Mouse (Mus musculus) right cerebral cortex, postnatal 14 days (tissue): ENCODE results near the gene Rps6.

Experiments used
- DNase-seq: peaks from one replicate; pipeline ENCODE4 v3.0.0; 2022

The Rps6 gene

DNA sequence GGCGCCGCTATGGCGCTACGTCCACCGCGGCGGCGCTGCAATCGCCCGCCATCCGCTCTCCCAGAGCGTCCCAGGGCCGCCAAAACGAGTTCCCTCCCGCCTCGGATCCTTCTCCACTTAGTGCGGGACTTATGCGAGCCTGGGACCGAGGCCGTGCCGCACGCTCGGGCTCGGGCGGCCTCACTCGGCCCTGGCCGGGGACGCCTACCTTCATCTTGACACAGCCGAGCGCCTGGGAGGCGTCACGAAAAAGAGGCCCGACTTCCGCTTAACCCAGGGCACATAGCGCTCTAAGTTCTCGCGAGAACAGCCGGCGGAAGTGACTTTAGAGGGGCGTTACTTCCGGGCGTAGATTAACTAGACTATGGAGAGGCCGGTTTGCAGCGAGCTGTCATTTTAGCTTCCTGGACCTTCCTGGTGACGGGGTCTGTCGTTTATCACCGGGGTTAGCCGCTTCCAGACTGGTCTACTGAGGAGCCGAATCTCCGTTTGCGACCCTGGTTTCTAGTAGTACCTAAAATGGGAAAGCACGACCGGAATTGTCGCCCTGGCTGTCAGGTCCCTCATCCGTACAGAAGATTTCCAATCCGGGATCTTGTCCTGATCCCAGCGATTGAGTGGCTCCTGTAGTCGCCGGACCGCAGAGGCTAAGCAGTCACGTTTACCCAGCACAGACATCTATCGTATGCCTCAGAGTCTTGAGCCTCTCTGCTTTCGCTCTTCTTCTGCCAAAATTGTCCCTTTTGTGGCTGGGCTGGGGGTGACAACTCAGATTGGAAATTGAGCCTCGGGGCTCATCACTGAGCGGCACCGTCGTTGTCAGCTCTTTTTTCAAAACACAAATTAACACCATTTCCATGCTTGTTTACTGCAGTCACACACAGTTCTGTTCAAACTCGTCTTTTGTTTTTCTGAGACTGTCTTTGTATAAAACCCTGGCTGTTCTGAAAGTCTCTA, at the start of gene Rps6:
Gene Rps6 (minus strand): TSS at position 300 of the 957 bp plus-strand sequence.
- DNase-seq: peak; percentile 94

DNA sequence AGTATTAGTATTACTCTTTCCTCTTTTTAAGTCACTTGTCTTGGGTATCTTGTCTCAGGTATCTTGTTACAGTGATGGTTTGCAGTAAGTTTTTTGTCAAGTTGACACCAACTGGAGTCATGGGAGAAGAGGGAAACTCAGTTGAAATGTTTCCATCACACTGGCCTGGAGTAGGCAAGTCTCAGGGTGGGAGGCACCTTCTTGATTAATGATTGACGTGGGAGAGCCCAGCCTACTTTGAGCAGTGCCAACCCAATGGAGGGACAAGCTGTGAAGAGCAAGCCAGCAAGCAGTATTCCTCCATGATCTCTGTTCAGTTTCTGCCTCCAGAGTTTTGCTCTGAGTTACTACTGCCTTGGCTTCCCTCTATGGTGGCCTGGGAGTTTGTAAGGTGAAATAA, 48.7 kb upstream of the Rps6 start:
- DNase-seq: no peak

DNA sequence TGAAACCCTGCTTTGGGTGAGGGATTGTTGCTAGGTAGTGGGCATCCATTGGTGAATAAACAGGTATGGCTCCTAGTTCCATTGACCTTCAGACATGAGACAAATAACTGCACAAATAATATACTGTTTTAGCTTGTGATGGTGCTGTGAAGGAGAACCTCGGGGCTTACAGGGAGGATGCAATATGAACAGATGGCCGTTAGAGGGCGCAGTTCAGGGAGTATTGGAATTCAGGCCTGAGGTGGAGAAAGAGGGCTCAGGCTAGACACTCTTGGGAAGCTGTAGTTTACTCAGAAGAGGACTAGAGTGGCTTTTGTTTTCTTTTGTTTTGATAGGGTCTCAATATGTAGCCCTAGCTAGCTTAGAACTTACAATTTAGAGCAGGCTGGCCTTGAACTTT, 47.8 kb upstream of the Rps6 start:
- DNase-seq: no peak

DNA sequence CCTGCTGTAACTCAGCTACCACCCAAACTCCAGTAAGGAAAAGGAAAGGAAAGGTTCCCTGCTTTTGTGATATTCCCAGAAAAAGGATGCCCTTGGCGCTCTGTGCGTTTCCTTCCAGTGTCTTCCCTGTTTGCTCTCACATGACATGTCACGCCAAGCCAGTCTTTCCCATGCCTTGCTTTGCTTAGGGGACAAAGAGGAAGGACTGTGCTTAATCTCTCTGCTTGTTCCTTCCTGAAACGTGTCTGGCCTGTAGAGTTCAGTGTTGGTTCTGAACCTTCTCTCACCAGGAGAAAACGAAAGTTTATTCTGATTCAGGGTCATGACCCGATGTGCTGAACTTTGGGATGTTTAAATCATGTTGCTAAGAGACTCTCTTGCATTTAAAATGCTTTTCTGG, 45.1 kb upstream of the Rps6 start:
- no peak for DNase-seq

DNA sequence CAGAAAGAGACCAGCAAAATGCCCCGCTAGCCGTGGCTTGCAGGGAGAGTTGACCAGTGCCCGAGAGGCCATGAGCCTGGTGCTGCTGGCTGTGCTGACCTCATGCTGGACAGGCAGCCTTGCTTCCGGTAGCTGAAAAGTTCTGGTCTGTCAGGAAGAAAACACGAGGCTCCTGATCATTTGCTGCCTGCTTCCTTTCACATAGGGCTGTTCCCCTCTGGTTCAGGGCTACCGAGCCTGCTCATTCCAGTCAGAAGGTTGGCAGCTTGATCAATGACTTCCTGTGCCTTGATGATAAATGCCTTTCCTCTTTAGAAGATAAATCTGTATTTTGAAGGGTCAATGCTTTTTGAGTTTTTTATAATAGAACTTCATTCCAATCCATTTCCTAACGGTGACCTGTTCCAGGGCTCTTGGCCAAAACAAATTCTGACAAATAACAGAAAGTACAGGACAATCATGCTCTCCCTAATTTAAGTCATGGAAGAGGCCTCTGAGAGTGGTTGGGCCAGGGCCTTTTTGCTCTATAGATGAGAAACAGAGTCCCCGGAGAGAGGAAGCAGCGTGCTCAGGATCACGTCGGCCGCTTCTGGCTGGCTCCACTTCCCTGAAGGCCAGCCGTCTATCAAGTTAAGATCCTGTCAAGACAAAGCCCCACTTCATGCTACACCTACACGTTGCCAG, 41.7 kb upstream of the Rps6 start:
- no peak for DNase-seq

DNA sequence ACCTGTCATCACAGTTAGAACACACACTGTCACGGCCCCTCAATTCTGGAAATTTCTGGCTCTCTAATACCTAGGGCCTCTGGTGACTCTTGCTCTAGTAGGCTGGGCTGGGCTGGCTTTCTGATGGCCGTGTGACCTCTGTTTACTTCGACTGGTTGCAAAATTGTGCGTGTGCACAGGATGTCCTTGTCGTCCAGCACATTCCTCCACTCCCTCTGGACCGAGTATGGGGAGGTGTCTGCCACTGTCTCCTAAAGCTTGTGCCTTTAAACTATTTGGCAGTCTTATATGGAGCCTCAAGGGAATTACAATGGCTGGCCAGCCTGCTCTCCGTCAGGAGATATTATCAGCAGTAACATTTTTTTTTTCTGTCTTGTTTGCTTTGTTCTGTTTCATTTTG, 40.2 kb upstream of the Rps6 start:
- no peak for DNase-seq

DNA sequence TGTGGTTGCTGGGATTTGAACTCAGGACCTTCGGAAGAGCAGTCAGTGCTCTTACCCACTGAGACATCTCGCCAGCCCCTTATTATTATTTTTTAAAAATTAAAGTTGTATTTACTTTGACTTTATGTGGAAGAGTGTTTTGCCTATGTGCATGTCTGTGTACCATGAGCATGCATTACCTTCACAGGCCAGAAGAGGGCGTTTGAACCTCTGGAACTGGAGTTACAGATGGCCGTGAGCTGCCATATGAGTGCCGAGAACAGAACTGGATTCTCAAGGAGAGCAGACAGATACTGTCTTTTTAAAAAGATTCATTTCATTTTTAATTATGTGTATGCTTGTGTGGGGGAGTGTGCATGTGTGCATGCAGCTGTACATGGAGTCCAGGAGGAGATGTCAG, 30.7 kb upstream of the Rps6 start:
- DNase-seq: no peak

DNA sequence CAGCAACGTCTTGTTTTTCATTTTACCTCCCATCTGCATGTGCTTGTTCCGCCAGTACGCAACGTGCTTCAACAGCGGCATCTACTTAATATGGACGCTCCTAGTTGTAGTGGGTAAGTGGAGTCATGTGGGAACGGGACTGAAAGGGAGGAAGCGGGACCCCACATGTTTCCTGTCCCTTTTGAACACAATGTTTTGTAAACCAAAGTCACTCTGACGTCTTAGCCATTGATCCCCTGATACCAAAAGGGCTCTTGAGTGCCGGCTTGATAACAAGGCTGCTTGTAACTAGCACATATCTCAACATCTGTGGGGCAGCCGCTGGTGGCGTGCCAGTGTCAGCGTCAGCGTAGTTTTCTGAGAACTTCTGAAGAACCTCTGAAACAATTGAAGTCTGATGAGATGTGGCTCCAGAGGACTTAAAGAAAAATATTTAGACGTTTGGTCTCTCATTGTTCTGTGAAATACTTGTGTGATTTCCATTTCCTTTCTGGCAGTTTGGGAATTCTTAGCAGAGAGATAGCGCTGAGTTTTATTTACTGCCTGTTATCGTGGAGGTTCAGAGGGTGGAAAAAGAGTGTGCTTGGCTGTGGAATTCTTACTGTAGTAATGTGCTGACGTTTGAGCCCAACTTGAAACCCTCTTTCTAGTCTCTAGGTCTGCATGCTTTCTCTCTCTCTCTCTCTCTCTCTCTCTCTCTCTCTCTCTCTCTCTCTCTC, 29.1 kb upstream of the Rps6 start:
- no peak for DNase-seq

DNA sequence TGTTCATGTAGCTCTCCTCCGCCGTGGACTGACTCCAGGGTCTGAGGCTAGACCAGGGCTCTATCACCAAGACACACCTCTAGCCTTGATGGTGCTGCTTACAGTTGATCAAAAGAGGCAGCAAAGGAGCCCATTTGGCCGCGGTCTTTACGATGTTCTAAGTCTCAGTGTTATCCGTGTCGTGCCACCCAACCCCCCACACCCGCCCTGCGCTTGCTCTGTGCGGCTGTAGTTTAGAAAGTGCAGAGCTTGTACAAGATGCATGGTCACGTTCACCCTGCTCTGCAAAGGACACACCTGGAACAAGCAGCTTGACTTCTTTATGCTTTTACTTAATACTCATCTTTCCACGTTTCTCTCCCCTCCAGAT, 28.6 kb upstream of the Rps6 start:
- DNase-seq: no peak

DNA sequence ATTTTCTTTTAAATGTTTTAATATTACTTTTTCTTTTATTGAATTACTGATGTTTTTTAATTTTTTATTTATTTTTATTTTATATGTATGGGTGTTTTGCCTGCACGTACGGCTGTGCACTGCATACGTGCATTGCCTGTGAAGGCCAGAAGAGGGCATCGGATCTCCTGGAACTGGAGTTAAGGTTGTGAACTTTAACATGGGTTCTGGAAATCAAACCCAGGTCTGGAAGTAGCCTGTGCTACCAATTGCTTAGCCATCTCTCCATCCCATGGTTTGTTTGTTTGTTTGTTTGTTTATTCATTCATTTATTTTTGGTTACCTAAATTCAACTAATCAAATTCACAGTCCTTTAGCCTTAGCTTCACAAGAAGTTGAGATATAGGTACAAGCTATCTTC, 27.7 kb upstream of the Rps6 start:
- peak; percentile 10 for DNase-seq

DNA sequence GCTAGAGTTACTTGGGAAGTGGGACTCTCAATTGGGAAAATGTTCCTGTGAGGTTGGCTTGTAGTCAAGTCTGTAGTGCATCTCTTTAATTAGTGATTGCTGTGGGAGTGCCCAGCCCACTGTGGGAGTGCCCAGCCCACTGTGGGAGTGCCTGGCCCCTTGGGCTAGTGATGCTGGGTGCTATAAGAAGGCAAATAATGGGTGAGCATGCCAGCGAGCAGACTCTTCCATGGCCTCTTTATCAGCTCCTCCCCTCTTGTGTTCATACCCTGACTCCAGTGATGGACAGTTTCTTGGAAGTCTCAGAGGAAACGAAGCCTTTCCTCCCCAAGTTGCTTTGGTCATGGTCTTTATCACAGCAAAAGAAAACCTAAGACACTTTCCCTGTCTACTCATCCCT, 25.2 kb upstream of the Rps6 start:
- no peak for DNase-seq

DNA sequence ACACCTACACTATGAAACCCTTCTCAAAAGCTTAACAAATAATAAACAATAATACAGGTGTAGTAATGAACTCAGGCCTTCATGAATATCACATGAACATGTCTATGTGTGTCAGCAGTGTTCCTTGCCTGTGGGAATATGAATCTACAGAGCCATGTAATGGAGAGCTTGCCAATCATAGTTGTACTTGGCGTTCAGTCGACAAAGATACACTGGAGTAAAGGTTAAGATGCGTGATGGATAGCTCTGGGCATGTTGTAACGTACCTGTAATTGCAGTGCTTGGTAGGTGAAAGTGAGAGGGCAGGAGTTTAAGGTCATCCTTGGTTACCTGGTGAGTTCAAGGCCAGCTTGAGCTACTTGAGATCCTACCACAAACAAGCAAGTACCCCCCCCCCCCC, 24.0 kb upstream of the Rps6 start:
- DNase-seq: no peak

DNA sequence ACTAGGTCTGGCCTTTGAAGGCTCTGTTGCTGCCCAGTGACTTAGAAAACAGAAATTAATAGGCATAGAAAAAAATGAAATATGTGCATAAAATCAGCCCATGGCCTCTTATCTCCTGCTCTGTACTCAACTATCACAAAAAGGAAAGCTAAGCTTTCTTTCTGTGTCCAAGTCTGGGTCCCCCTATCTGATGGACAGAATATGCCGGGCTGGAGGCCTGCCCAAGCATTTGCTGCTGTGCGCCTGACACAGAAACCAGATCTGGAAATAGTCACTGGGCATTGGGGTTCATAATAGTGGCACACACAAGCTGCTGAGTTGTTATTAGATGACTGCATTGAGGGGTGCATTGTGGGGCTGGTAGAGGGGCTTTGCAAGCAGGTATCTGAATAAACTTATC, 22.3 kb upstream of the Rps6 start:
- no peak for DNase-seq

DNA sequence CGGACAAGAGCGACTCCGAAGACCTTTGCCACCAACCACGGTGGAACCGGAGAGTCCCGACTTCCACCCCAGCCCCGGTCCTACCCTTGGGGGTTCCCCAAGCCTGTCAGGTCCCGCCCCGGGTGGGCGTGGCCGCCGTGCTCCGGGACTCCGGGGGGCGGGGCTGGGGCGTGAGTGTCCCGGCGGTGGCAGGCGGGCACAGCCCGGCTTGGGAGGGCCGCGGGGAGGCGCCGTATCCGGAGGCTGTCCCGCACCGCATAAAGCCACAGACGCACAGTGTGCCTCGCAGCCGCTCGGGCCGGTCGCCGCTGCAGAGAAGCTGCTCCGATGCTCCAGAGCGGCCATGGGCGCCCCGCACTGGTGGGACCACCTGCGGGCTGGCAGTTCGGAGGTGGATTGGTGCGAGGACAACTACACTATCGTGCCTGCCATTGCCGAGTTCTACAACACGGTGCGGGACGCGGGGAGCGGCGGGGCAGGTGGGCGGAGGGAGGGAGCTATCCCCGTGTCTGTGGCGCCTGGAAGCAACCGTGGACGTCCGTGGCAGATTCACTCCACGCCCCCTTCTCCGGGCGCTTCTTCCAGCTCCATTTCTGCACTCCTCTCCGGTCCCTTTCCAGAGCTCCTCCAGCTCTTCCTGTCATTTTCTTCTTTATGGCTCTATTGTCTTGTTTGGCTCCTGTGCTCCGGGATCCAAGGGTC, 17.1 kb upstream of the Rps6 start, which contains the start of gene Acer2:
Gene Acer2 (plus strand): TSS at position 251 of the 702 bp plus-strand sequence.
- DNase-seq: peak; percentile 76

DNA sequence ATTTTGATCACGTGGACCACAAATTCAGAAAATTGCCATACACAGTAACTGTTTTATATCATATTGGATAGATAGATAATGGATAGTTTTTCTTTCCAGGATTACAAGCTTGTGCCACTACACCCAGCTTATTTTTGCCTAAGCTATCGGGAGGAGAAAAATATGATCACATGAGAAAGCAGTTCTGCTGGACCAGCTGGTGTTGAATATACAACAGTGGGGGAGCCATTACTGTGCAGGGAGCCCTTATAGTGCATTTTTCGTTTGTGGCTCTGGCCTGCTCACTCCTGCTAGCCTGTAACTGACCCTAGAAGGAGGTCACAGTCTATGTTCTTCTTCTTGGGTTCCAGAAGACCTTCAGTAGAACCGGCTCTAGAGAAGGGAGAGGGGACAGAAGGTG, 15.9 kb upstream of the Rps6 start:
- no peak for DNase-seq

DNA sequence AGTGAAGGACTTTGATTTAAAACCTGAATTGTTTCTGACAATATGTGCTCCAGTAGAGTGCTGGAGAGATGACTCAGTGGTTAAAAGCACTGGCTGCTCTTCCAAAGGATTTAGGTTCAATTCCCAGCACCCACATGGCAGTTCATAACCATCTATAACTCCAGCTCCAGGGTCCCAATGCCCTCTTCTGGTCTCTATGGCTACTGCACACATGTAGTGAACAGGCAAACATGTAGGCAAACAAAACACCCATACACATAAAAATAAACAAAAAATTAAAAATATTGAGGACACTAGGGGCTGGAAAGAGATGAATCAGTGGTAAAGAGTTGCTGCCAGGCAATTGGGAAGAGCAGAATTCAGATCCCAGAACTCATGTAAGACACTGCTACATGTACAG, 14.8 kb upstream of the Rps6 start:
- DNase-seq: no peak

DNA sequence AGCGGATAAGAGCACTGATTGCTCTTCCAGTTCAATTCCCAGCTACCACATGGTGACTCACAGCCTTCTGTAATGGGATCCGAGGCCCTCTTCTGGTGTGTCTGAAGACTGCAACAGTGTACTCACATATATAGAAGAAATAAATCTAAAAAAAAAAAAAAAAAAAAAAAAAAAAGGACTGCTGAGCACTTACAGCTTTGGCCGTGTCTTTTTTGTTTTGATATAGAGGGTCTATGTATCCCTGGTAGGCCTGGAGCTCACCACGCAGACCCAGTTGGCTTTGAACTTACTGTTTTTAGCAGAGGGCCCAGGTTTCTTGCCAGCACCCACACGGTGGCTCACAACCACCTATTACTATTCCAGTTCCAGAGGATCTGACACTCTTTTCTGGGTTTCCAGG, 6.9 kb upstream of the Rps6 start:
- no peak for DNase-seq

DNA sequence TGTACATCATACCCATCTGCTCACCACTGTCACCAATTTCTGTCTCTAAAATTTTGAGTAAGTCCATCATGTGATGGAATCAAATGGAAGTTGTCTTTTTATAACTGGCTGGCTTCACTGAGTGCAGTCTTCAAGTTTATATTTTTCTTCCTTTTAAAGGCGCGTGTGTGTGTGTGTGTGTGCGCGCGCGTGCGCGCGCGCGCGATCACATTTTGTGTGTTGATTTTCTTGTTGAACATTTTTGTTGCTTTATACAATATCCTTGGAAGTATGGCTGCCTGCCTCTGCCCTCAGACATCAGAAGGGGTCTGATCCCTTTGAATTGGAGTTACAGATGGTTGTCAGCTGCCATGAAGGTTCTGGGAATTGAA, 843 bp upstream of the Rps6 start:
- DNase-seq: no peak

DNA sequence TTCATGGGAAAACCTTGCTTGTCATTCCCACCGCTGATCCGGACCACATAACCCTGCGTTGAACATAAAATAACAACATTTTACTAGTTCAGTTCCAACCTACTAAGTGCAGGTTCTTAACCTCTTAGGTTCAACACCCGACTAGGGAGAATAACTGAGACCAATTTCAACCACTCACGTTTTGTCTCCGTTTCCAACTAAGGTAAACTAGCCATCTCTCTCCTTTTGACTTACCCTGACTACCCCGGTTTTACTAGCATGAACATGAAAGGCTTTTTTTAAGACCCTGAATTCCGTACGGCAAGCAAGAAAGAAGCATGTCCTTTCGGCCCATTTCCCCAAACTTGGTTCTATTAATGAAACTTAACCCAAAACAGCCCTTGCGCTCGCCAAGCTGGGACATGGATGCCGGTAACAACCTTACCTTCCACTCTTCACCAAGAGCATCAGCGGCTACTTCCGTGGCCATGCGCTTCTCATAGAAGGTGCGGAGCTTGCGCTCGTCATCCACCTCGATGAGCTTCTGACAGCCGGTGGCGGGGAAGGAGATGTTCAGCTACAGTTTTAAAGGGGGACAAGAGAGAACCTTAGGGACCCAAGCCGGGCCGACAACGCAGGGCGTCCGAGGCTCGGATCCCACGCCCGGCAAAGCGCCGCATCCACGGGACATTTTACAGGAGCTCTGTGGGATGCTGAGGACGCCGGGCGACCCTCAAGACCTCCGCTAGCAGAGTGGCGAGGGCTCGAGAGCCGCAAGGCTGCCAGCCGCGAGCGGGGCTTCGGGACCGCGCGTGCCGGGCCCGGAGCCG, 704 bp downstream of the Rps6 start:
- DNase-seq: peak; percentile 36

DNA sequence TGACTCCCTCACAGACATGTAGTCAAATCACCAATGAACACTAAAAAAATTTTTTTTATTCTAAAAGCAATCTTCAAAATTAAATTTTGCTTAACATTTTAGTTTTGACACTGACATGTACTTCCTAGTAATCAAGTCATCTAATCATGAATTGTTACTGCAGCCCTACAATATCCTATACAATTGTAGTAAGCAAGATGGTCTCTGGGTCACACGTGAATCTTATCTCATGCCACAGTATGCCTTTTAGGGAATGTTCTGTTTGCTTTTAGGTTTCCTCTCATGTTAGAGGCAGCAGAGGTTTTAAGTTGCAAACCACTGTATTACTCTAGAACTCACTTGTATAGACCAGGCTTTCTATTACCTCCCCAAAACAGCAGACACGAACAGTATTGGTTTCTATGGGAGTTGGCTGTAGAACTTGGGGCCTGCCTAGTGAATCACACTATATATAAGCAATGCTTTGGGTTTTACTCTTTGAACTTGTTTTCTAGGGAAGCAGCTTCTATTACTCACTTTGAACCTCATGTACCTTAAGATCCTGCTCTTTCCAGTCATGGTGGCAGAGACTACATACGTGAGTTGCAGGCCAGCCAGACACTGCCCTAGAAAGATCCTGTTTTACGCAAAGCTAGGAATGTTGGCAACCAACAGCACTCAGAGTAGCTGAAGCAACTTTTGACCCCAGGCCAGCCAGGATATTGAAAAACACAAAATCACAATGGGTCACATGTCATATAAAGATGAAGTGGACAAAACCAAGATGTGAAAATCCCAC, 4.2 kb downstream of the Rps6 start:
- no peak for DNase-seq

DNA sequence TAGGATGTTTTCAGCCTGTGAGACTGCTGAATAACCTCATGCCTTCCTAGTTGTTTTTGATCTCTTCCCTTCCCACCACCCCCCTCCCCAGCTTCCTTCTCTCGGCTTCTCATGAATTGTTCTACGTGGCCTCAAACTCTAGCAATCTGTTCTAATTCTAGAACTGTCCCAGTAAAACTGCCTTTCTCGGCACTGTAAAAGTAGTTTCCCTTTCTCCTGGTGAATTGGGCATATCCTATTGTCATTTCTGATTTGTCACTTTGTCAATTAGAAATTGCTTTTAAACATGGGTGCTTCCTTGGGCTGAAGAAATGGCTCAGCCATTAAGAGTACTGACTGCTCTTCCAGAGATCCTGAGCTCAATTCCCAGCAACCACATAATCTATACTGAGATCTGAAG, 5.2 kb downstream of the Rps6 start:
- DNase-seq: no peak
